Mouse (Mus musculus): ENCODE results near the gene Tbc1d2. TPM values are rescaled to one million over a fixed set of nuclear protein-coding genes. Genes with fewer than 3 reads are reported as not detected.

The Tbc1d2 gene
- polyA plus RNA-seq, 1 experiment = 3.3 TPM

DNA sequence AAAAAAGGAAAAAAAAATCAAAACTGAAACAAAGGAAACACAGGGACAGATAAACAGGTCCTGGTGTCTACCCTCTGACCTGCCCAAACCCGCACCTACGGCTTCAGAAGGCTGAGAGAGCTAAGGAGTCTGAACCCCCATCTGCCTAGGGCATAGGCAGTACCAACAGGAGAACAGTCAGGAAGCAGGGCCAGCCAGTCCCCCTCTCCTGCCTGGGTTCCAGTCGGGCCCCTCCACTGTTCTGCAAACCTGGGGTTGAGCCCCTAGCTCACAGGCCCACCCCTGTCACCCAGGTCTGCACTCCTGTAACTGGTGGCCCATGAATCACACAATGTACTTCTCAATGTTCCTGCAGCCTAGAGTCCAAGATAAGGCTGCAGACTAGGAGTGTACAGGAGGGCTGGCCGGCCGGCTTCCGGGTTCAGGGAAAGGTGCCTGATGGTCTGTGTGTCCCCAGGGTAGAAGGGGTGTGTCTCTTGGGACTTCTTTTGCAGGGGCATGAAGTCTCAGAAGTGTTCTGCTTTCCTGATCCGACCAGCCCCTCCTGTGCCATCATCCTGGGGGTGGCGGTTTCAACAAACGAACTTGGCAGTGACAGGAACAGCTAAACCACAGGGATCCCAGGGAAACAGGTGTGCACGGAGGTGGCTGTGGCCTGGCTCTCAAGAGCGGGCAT, 52.6 kb downstream of the Tbc1d2 start:
- Histone ChIP-seq H3K4me3 (ENCODE audit: insufficient read depth, low read length) (no peak overlapping the region), H3K4me1 (ENCODE audit: control insufficient read depth, insufficient read depth, low read length) (peaks cover 1% of the 10 kb centered on the region; the same call in 1 of the 2 replicates), H3K27ac (ENCODE audit: insufficient read depth, low read depth, low read length) (no peak overlapping the region)
- TF ChIP-seq POLR2A (IDR thresholded peaks at IDR 0.05; ENCODE audit: borderline replicate concordance, low read depth, low read length) (no peak), CTCF (IDR thresholded peaks at IDR 0.05; ENCODE audit: low read depth, low read length) (no peak)

- TF ChIP-seq CTCF (IDR thresholded peaks at IDR 0.05; ENCODE audit: low read depth, low read length) = no peak
- TF ChIP-seq POLR2A (IDR thresholded peaks at IDR 0.05; ENCODE audit: borderline replicate concordance, low read depth, low read length) = no peak
- Histone ChIP-seq H3K27ac (ENCODE audit: insufficient read depth, low read depth, low read length) (no peak overlapping the region), H3K4me1 (ENCODE audit: control insufficient read depth, insufficient read depth, low read length) (peaks cover 8% of the 10 kb centered on the region), H3K4me3 (ENCODE audit: insufficient read depth, low read length) (no peak overlapping the region)
Measured at GRCm38 (mm10) chr4:46596398-46596797, 53.6 kb downstream of the Tbc1d2 start.

GRCm38 (mm10) chr4:46594131-46594530, 55.9 kb downstream of the Tbc1d2 start:
- no peak overlapping the region for H3K4me3 ChIP-seq (ENCODE audit: insufficient read depth, low read length)
- no peak for TF ChIP-seq CTCF (IDR thresholded peaks at IDR 0.05; ENCODE audit: low read depth, low read length)
- H3K4me1 ChIP-seq (ENCODE audit: control insufficient read depth, insufficient read depth, low read length) = peaks cover 25% of the 10 kb centered on the region
- no peak overlapping the region for H3K27ac ChIP-seq (ENCODE audit: insufficient read depth, low read depth, low read length)

DNA sequence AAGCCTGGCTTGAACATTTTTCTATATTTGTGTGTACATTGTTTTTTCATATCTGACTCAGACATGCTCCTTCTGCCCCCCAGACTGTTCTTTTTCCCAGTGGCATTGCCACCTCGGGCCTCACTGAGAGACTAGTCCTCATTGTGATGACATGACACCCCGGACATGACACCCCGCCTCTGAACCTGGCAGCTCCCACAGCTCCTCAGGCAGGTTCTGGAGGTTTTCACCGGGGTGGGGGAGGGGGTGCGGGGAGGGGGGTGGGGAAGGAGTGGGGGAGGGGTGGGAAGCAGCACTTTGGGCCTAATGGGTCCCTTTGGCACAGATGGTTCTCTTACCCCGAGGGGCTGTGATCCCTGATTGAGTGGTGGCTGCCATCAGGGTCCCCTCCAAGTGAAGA, 56.5 kb downstream of the Tbc1d2 start:
- no peak overlapping the region for H3K27ac ChIP-seq (ENCODE audit: insufficient read depth, low read depth, low read length)
- peaks cover 25% of the 10 kb centered on the region for H3K4me1 ChIP-seq (ENCODE audit: control insufficient read depth, insufficient read depth, low read length)
- TF ChIP-seq POLR2A (IDR thresholded peaks at IDR 0.05; ENCODE audit: borderline replicate concordance, low read depth, low read length) (no peak), CTCF (IDR thresholded peaks at IDR 0.05; ENCODE audit: low read depth, low read length) (no peak)
- H3K4me3 ChIP-seq (ENCODE audit: insufficient read depth, low read length) = no peak overlapping the region

GRCm38 (mm10) chr4:46591833-46592520, 58.0 kb downstream of the Tbc1d2 start:
- H3K4me1 ChIP-seq (ENCODE audit: control insufficient read depth, insufficient read depth, low read length) = peaks cover 25% of the 10 kb centered on the region
- H3K4me3 ChIP-seq (ENCODE audit: insufficient read depth, low read length) = no peak overlapping the region
- TF ChIP-seq POLR2A (IDR thresholded peaks at IDR 0.05; ENCODE audit: borderline replicate concordance, low read depth, low read length) = no peak
- no peak for TF ChIP-seq CTCF (IDR thresholded peaks at IDR 0.05; ENCODE audit: low read depth, low read length)
- peak overlapping the region; percentile 22 for H3K27ac ChIP-seq (ENCODE audit: insufficient read depth, low read depth, low read length)

GRCm38 (mm10) chr4:46590810-46591209, 59.2 kb downstream of the Tbc1d2 start:
- no peak overlapping the region for H3K27ac ChIP-seq (ENCODE audit: insufficient read depth, low read depth, low read length)
- no peak for TF ChIP-seq CTCF (IDR thresholded peaks at IDR 0.05; ENCODE audit: low read depth, low read length)
- no peak for TF ChIP-seq POLR2A (IDR thresholded peaks at IDR 0.05; ENCODE audit: borderline replicate concordance, low read depth, low read length)
- peaks cover 30% of the 10 kb centered on the region for H3K4me1 ChIP-seq (ENCODE audit: control insufficient read depth, insufficient read depth, low read length)
- no peak overlapping the region for H3K4me3 ChIP-seq (ENCODE audit: insufficient read depth, low read length)

DNA sequence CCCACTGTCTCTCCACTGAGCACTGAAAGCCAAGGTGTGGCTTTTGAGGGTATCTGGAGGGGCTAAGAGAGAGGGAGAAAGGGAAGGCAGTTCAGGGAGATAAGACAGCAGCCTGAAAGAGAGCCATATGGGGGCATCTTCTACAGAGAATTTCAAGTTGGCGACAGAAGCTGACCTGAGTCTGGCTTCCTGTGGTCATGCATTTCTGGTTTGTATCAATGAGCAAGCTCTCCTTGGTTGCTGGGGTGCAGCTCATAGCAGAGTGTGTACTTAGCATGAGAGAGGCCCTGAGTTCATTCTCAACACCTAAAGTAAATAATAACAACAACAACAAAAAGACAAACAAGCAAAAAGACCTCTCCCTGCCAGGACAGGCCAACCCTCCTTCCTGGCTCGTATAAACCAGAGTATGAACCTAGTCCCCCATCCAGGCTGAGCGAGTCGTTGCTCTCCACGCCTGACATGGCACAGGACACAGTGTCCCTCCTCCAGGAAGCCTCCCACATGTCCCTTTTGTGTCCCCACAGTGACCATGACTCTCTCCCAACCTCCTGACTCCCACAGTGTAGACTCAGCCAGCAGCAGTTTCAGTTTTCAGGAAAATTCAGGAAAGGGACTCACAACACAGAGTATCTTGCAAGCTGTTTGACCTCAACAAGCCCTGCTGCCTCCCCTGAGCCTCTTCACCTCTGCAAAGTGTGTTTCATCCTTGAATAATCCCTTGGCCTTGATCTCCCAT, 59.9 kb downstream of the Tbc1d2 start:
- no peak for TF ChIP-seq POLR2A (IDR thresholded peaks at IDR 0.05; ENCODE audit: borderline replicate concordance, low read depth, low read length)
- TF ChIP-seq CTCF (IDR thresholded peaks at IDR 0.05; ENCODE audit: low read depth, low read length) = no peak
- Histone ChIP-seq H3K27ac (ENCODE audit: insufficient read depth, low read depth, low read length) (no peak overlapping the region), H3K4me1 (ENCODE audit: control insufficient read depth, insufficient read depth, low read length) (peaks cover 37% of the 10 kb centered on the region), H3K4me3 (ENCODE audit: insufficient read depth, low read length) (no peak overlapping the region)

DNA sequence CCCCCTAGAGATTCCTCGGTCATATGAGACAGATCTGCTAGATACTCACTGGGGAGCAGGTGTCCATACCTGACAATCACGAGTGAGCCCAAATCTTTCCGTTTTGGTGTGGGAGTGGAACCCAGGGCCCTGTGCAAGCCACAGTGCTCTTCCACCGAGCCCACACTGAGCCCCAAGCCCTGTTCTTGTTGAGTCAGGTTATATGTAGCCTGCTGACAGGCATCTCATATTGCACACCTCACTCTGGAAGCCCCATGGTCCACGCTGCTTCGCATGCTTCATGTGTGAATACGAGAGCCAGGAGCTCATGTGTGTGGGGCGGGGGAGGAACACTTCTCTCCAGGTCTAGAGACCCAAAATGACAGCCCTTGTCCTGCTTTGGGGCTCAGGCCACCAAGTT, 60.9 kb downstream of the Tbc1d2 start:
- TF ChIP-seq POLR2A (IDR thresholded peaks at IDR 0.05; ENCODE audit: borderline replicate concordance, low read depth, low read length) (no peak), CTCF (IDR thresholded peaks at IDR 0.05; ENCODE audit: low read depth, low read length) (no peak)
- no peak overlapping the region for H3K27ac ChIP-seq (ENCODE audit: insufficient read depth, low read depth, low read length)
- H3K4me1 ChIP-seq (ENCODE audit: control insufficient read depth, insufficient read depth, low read length) = peaks cover 44% of the 10 kb centered on the region
- no peak overlapping the region for H3K4me3 ChIP-seq (ENCODE audit: insufficient read depth, low read length)

DNA sequence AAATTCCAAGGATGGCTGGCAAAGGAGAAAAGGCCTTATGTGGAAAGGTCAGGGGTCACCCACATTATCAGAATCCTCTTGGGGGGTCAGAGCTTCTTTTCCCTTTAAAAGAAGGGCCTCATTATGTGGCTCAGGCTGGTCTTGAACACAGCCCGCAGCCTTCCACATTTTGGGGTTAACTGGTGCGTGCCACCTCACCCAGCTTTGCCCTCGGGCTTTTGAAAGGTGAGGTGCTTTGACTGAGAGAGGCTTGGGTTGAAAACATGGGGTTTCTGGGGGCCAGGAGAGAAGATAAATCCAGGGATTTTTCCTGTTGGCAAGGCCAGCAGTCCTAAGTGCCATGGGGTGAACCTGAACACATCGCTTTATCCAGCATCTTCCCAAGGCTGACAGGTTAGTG, 63.5 kb downstream of the Tbc1d2 start:
- Histone ChIP-seq H3K4me3 (ENCODE audit: insufficient read depth, low read length) (no peak overlapping the region), H3K4me1 (ENCODE audit: control insufficient read depth, insufficient read depth, low read length) (peaks cover 39% of the 10 kb centered on the region), H3K27ac (ENCODE audit: insufficient read depth, low read depth, low read length) (no peak overlapping the region)
- TF ChIP-seq CTCF (IDR thresholded peaks at IDR 0.05; ENCODE audit: low read depth, low read length) = no peak

DNA sequence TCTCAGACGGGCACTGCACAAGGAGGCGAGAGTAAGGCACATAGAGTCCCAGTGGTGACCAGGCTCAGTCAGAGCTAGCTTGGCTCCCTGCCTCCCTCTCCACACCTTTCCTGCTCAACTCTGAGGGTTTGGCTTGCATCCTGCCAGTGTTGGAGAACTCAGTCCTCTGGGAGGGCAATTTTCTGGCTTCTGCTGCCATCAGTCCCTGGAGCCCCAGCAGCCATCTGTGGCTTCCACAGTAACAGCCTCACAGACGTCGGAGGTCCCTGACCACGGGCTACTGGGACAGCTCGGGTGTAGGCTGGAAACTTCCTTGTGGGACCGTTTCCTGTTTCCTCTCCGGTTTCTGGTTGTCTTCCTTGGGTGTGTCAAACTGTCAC, 64.2 kb downstream of the Tbc1d2 start:
- TF ChIP-seq POLR2A (IDR thresholded peaks at IDR 0.05; ENCODE audit: borderline replicate concordance, low read depth, low read length) (no peak), CTCF (IDR thresholded peaks at IDR 0.05; ENCODE audit: low read depth, low read length) (no peak)
- no peak overlapping the region for H3K4me3 ChIP-seq (ENCODE audit: insufficient read depth, low read length)
- no peak overlapping the region for H3K27ac ChIP-seq (ENCODE audit: insufficient read depth, low read depth, low read length)
- H3K4me1 ChIP-seq (ENCODE audit: control insufficient read depth, insufficient read depth, low read length) = peaks cover 34% of the 10 kb centered on the region
